Mouse (Mus musculus) small intestine, adult 2 months (tissue): ENCODE measurements around the gene Nav2. TPM values are rescaled to one million over a fixed set of nuclear protein-coding genes. Genes with fewer than 3 reads are reported as not detected.

Experiments used
- H3K27ac ChIP-seq: fragments of 200-500 bp; 2 replicates; pipeline ENCODE4 v1.5.1; 2012; ENCODE audit warnings: low read depth, low read length, control low read depth, inconsistent platforms; ENCODE audit not compliant: insufficient read depth
- H3K27me3 ChIP-seq: fragments of 200-500 bp; 2 replicates; pipeline ENCODE4 v1.6.1; 2012; ENCODE audit warnings: mild to moderate bottlenecking, moderate library complexity, low read length, inconsistent platforms; ENCODE audit not compliant: control insufficient read depth, insufficient read depth
- H3K36me3 ChIP-seq: fragments of 200-500 bp; 2 replicates; pipeline ENCODE4 v1.6.1; 2012; ENCODE audit warnings: mild to moderate bottlenecking, low read length, control low read depth, inconsistent platforms; ENCODE audit not compliant: control insufficient read depth, insufficient read depth
- H3K4me1 ChIP-seq: fragments of 200-500 bp; 2 replicates; pipeline ENCODE4 v1.6.1; 2012; ENCODE audit warnings: low read length, inconsistent platforms, mixed read lengths; ENCODE audit not compliant: control insufficient read depth, insufficient read depth, insufficient read length
- H3K4me3 ChIP-seq: fragments of 200-500 bp; 2 replicates; pipeline ENCODE4 v1.5.1; 2012; ENCODE audit warnings: low read depth, mild to moderate bottlenecking, control low read depth, inconsistent platforms, low read length, moderate library complexity
- CTCF ChIP-seq: fragments of 200-500 bp; IDR thresholded peaks from 2 replicates; pipeline ENCODE4 v1.5.1; 2012; ENCODE audit warnings: low read depth, mild to moderate bottlenecking, control low read depth, inconsistent platforms, low read length, moderate library complexity, mixed read lengths; ENCODE audit not compliant: insufficient replicate concordance, insufficient read length; ENCODE audit errors: extremely low read depth
- POLR2A ChIP-seq: fragments of 200-500 bp; IDR thresholded peaks from 2 replicates; pipeline ENCODE4 v1.6.1; 2012; ENCODE audit warnings: low read depth, mild to moderate bottlenecking, control low read depth, inconsistent platforms, low read length, moderate library complexity
- WGBS: fragments of 180-500 bp; shearing (Covaris S2); methylation state at CpG from one replicate; pipeline ENCODE4 v1.1.7; 2018; 5-methylcytosine and 5-hydroxymethylcytosine counted together
- polyA plus RNA-seq: library from polyadenylated mRNA; depleted of rRNA; stranded (reverse); fragments of >200 nt; gene quantifications from 2 replicates; pipeline ENCODE4 v1.2.3, GENCODE M21; 2012

Gene Nav2
- polyA plus RNA-seq, 1 experiment = 8.5 TPM

DNA sequence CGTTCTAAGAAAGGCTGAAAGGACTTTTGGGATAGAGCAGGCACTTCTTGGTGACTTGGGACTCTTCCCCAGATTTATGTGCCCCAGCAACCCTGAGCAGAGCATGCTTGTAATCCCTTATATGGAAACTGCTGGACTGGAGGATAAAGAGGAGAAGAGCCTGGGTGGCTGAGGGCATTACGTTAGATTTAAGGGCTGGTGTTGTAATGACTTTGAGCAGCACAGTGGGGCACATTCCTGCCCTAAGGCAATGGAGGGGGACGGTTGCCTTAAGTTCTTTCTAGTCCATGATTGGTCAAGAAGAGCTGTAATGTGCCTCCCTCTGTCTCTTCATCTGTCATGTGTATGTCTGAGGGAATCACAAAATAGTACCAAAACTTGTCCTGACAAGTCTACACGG, 651.5 kb downstream of the Nav2 start:
- 84% methylated on average over 4 of the region's 4 CpGs for WGBS
- Histone ChIP-seq H3K4me1 (no peaks in the 10 kb centered on the region), H3K36me3 (peaks cover 7% of the 10 kb centered on the region), H3K27me3 (no peaks in the 10 kb centered on the region), H3K27ac (no peak overlapping the region; the same call in 1 of the 2 replicates), H3K4me3 (no peak overlapping the region)
- TF ChIP-seq POLR2A (no peak), CTCF (no peak)

DNA sequence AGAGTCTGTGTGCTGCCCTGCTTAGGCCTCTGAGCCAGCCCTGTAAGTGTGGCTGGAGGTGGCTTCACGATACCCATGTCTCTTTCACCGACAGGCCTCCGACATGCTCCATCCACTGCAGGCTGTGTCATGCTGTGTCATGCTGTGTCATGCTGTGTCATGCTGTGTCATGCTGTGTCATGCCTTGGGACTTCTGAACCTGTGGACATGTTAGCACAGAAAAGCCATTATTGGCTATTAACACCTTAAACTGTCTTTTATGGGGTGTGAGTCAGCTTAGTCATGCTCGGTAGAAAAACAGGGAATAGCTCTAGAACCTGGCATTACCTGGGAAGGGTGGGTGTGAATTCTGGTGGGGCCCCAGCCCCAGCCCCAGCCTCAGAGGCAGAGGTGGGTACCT, 653.9 kb downstream of the Nav2 start:
- Histone ChIP-seq H3K4me1 (no peaks in the 10 kb centered on the region), H3K4me3 (no peak overlapping the region), H3K27me3 (no peaks in the 10 kb centered on the region), H3K27ac (no peak overlapping the region), H3K36me3 (peaks cover 16% of the 10 kb centered on the region)
- 90% methylated on average over 4 of the region's 4 CpGs for WGBS
- no peak for TF ChIP-seq CTCF
- TF ChIP-seq POLR2A = no peak

DNA sequence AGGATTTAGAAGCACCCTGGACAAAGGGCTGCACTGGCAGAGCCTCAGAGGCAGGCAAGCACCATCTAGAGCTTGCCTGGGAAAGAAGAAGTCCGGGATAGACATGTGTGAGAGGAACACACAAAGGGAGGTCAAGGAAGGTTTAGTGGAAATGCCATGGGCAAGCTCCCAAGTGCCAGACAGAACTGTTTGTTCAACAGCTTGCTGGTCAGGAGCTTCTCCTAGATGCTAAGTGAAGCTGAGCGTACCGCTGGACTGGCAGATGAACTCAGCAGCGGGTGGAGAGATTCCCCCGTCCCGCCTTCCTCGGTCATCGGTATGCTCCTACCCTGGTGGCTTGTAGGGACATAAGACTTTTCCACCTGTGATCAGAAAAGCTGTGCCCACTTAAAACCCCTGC, 654.3 kb downstream of the Nav2 start:
- Histone ChIP-seq H3K36me3 (peaks cover 16% of the 10 kb centered on the region), H3K4me3 (no peak overlapping the region), H3K27ac (no peak overlapping the region), H3K27me3 (no peaks in the 10 kb centered on the region), H3K4me1 (no peaks in the 10 kb centered on the region)
- TF ChIP-seq CTCF (no peak), POLR2A (no peak)
- WGBS = 82% methylated on average over 8 of the region's 8 CpGs

DNA sequence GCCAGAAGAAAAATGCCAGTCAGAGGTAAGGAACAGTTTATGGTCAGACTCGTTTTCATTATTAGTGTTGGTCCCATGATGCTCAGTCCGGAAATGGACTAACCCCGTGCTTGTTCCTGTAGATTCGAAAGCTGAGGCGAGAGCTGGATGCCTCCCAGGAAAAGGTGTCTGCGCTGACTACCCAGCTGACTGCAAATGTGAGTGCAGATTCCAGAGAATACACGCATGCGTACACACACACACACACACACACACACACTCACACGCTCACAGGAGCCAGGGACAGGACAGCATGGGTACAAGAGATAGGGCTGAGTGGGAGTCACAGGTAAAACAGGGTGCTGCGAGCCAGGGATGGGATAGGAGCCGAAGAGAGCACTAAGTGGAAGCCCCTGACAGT, 656.6 kb downstream of the Nav2 start:
- H3K4me1 ChIP-seq = no peaks in the 10 kb centered on the region

DNA sequence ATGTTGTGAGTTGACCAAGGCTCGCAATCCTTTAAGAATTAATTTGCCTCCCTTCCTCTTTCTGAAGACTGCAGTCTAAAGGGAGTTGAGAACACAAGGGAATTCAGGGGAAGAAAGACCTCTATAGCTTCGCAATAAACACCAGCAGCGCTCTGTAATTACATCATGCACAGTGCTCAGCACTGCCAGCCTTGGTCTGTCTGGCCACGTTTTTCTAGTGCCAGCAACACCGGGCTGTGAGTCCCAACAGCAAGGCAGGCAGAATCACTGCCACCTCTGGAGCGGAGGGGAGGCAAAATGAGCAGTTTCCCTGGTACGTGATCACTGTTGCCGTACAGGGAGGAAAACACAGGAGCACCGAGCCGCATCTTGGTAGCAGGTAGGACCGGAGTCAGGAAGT, 657.3 kb downstream of the Nav2 start:
- TF ChIP-seq CTCF (no peak), POLR2A (no peak)
- Histone ChIP-seq H3K4me1 (no peaks in the 10 kb centered on the region), H3K36me3 (peaks cover 11% of the 10 kb centered on the region), H3K27me3 (no peaks in the 10 kb centered on the region), H3K4me3 (no peak overlapping the region), H3K27ac (no peak overlapping the region)
- WGBS = 90% methylated on average over 11 of the region's 11 CpGs

More for the DNA sequence above, 656.6 kb downstream of the Nav2 start:
- Histone ChIP-seq H3K36me3 (peaks cover 13% of the 10 kb centered on the region), H3K4me3 (no peak overlapping the region), H3K27ac (no peak overlapping the region), H3K27me3 (no peaks in the 10 kb centered on the region)
- no peak for TF ChIP-seq POLR2A
- 88% methylated on average over 11 of the region's 11 CpGs for WGBS

DNA sequence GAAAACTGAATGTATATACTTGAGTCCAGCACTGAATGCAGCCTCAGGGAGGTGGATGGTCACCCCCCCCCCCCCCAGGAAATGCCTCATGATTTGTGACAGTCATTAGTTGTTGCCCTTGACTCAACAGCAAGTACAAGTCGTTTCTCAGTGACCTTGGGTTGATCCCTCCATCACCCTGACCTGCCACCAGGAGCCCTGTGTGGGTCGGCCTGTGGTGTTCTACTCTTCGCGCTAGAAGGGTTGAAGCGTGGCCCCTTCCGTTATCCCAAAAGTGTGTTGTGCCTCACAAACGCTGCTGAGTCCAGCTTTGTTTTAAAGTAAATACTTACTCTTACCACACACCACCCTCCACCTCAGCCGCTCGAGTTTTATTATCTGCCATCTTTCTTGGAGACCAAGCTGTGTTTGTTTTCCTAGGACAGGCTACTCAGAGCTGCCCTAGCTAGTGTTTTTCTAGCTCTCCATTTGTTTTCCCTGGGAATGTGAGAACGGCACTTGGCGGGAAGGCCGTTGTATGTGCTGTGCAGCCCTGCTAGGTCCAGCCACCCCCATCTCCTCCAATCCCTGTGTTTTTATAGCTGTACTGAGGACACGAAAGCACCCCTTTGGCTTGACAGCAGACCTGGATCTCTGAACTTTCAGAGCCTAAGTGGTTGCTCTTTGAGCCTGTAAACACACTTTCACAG, 659.0 kb downstream of the Nav2 start:
- Histone ChIP-seq H3K27ac (no peak overlapping the region), H3K4me1 (no peaks in the 10 kb centered on the region), H3K4me3 (no peak overlapping the region), H3K27me3 (no peaks in the 10 kb centered on the region), H3K36me3 (peaks cover 13% of the 10 kb centered on the region)
- 74% methylated on average over 13 of the region's 13 CpGs for WGBS
- TF ChIP-seq CTCF = no peak
- TF ChIP-seq POLR2A = no peak

DNA sequence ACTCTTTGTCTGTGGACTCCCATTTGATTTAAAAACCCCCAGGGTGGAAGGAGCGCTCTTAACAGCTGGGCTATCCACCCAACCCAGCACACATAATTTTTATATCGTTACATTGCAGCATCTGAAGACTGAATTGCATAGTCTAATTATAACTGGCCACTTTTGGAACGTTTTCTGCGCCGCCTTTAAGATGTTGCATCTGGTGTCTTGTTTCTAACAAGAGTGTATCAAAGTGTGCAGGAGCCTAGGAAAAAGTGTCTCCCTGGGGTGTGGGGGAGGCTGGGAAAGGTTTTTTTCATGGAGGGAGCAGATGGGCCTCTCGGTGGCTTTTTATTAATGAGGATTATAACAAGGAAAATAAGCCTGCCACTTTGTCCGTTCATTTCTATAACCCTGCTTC, 661.1 kb downstream of the Nav2 start:
- Histone ChIP-seq H3K4me1 (no peaks in the 10 kb centered on the region), H3K36me3 (peaks cover 12% of the 10 kb centered on the region; the same call in 1 of the 2 replicates)
- TF ChIP-seq POLR2A (no peak), CTCF (no peak)

More for the DNA sequence above, 661.1 kb downstream of the Nav2 start:
- Histone ChIP-seq H3K27ac (no peak overlapping the region), H3K27me3 (no peaks in the 10 kb centered on the region), H3K4me3 (no peak overlapping the region)
- 93% methylated on average over 7 of the region's 7 CpGs for WGBS
